Mouse (Mus musculus) ZHBTc4 (cell line): ENCODE measurements around the gene Vdac1.

Experiments used
- DNase-seq: peaks from one replicate; pipeline ENCODE4 v3.0.0-alpha.2; 2011; ENCODE audit warnings: low read depth, low spot score

Vdac1 gene

DNA sequence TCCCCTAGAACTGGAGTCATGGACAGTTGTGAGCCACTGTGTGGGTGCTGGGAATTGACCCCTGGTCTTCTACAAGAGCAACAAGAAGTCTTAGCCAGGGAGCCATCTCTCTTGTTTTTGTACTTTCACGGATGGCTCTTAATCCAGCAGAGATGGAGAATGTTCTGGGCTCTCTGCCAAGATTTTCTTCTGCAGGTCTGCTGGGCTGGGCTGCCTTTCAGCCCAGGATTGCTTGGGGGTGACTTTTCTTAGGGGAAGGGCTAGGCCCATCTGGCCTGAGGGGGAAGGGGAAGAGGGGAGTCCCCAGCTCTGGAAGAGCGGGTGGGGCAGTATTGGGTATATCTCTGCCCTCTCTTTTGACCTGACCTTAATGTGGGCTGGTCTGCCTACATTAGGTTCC lies 9.9 kb downstream of the Vdac1 start:
- DNase-seq = peak; percentile 80

DNA sequence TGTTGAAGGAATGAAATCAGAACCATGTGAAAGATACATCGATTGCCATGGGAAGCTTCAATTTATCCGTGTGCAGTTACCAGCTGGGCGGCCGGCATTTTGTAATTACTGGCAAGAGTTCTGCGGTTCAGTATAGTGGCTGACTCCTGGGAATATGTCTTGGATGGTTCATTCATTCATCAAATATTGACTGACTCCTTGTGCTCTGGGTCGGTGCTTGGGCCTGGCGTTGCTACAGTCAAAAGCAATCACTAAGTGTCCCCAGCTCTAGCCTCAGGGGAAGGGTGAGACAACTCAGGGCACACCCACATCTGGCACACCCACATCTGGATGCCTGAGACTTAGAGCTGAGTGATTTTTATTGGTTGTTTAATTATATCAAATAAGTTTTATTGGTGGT lies 13.2 kb downstream of the Vdac1 start:
- DNase-seq = peak; percentile 38

DNA sequence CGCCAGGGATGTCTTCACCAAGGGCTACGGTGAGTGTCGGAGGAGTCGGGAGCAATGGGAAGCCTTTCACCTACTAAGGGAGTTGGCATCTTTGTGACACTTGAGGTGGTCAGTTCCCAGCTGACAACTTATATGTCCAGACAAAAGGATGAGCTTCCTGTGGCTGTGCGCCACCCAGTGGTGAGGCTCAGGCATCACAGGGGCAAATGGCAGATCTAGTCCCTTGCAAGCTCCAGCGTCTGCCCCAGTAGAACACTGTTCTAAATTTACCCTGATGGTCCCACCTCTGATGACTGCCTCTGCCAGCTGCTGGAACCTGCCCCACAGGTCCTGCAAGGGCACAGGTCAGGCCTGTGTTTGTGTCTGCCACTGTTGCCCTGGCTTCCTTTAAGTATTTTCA lies 13.7 kb downstream of the Vdac1 start:
- peak; percentile 86 for DNase-seq

DNA sequence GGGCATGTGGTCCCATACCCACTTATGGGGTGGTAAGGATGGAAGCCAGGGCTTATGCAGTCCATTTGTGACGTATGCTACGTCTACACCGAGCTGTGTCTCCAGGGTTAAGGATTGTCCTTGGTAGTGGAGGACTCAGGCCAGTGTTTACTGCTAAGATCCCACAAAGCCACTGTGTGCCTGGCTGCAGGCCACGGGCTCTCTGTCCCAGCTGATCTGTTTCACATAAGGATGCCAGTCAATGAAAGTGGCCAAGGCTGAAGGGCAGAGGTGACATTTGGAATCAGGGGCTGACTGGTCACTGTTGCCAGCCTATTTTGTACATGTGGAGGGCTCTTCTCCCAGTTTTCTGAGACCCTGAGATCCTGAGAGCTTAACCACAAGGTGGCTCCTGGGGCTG lies 16.9 kb downstream of the Vdac1 start:
- no peak for DNase-seq

DNA sequence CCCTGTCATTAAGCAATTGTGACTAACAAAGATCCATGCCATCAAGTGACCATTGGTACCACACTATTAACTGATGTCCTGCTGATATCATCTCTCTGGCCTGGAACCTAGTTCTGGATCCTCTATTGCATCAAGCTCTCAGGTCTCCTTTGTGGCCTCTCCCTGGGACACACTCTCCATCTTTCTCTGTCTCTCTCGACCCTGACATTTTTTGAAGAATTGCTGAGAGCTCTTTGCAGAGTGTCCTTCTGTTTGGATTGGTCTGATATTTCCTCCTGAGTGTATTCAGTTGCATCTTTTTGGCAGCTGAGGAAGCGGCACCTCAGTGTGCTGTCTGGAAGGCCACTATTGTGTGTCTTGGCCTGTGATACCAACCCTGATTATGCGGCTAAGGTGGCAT lies 18.6 kb downstream of the Vdac1 start:
- DNase-seq = no peak

DNA sequence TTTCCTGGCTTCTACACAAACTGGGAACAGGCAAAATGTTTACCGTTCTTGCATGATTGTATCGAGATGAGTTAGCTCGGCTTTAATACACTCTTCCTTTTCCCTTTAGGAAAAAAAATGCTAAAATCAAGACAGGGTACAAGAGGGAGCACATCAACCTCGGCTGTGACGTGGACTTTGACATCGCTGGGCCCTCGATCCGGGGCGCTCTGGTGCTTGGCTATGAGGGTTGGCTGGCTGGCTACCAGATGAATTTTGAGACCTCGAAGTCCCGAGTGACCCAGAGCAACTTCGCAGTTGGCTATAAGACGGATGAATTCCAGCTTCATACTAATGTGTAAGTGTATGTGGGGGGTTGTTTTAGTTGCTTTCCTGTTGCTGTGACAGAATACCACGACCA lies 23.1 kb downstream of the Vdac1 start:
- no peak for DNase-seq

DNA sequence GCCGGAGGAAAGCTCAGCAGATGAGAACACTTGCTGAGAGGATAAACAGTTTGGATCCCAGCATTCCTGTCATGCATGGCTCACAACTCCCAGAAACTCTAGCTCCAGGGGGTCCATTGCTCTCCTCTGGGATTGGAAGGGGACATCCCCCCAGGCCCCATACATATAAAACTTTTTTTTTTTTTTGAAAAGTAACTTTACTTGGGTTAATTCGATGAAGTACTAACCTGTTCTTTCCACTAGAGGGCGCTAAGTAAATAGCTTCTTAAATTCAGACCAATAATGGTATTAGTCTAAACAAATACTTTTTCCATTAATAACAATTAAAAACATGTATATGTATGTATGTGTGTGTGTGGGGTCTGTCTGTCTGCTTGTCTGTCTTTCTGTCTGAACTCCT lies 24.0 kb downstream of the Vdac1 start:
- DNase-seq = peak; percentile 45

DNA sequence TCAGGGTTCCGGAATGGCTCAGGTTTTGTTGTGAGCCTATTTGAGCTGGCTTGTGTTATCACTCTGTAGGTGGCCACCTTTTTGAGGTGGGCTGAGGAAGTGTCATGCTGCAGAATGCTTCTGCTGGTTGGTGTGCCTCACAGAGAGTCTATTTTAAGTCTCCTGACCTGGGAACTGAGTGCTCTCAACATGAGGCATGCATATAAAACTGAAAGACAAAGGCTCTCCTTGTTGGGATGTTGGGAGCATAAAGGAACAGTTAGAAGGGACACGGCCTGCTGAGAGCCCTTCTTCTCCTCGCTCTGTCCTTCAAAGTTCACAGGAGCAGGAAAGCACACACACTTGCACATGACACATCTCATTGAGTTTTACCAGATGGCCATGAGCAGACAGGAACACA lies 26.2 kb downstream of the Vdac1 start:
- peak; percentile 37 for DNase-seq

DNA sequence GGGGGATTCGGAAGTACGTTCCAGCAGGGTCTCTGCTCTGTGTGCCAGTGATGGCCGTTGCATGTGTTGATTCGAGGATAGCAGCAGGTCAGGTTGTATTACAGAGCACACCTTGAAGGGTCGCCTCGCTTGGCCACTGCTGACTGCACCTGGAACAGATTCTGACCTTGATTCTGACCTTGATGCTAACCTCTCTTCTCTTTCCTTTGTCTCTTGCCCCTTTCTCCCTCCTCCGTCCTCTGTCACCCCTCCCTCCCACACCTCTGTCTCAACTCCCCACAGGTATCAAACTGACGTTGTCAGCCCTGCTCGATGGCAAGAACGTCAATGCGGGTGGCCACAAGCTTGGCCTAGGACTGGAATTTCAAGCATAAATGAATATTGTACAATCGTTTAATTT lies 27.5 kb downstream of the Vdac1 start:
- peak; percentile 42 for DNase-seq

DNA sequence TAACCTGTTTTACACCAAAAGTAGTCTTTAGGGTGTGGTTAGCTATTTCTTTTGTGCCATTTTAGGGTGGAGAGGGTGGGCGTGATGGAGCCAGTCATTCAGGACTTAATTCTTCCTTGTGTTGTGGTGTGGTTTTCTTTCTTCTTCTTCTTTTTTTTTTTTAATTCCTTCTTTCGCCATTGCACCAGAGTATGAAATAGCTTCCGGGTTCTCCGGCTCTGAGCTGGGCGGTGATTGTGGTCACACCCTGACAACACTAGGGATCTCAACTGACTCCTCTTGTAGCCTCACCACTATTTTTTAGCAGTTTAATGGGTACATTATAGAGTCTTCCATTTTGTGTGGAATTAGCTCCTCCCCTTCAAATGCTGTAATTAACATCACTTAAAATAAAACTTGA lies 28.3 kb downstream of the Vdac1 start:
- DNase-seq = peak; percentile 33

DNA sequence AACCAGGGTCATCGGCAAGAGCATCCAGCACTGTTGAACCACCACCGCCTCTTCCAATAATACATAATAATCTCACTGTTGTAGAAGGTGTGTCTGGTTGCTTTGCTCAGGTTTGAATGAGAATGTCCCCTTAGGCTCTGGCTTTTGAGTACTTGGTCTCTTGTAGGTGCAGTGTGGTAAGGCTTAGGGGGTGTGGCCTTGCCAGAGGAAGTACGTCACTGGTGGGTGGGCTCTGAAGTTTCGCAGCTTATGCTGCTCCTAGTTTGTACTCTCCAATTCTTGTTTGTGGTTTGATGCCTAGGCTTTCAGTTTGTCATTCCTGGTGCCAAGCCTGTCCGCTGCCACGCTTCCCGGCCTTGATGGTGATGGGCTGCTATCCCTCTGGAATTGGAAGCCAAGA lies 29.3 kb downstream of the Vdac1 start:
- peak; percentile 89 for DNase-seq

DNA sequence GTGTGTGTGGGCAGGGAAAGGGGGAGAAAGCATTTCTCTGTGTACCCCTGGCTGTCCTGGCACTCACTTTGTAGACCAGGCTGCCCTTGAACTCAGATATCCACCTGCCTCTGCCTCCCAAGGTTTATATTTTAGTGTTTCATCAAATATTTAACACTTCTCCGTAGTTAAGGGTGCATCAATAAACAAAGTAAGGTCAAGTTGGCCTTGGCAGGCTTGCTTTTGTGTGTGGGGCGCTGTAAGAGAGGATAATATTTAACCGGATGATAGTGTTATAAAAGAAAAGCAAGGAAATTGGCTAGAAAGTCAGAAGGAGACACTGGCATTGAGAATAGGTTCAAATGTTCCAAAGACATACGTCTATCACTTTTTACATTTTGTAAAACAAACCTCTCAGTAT lies 33.8 kb downstream of the Vdac1 start:
- no peak for DNase-seq

DNA sequence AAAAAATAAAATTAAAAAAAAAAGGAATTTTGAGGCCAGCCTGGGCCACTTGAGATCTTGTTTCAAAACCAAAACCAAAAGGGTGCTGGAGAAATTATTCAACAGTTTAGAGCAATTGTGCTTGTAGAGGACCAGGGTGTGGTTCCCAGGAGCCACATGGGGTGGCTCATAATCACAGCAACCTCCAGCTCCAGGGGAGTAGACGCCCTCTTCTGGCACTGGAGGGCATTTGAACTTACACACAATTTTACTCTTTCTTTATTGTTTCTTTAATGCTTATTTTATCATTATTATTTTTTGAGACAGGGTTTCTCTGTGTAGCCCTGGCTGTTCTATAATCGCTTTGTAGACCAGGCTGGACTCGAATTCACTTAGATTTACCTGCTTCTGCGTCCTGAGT lies 34.7 kb downstream of the Vdac1 start:
- DNase-seq = peak; percentile 74

DNA sequence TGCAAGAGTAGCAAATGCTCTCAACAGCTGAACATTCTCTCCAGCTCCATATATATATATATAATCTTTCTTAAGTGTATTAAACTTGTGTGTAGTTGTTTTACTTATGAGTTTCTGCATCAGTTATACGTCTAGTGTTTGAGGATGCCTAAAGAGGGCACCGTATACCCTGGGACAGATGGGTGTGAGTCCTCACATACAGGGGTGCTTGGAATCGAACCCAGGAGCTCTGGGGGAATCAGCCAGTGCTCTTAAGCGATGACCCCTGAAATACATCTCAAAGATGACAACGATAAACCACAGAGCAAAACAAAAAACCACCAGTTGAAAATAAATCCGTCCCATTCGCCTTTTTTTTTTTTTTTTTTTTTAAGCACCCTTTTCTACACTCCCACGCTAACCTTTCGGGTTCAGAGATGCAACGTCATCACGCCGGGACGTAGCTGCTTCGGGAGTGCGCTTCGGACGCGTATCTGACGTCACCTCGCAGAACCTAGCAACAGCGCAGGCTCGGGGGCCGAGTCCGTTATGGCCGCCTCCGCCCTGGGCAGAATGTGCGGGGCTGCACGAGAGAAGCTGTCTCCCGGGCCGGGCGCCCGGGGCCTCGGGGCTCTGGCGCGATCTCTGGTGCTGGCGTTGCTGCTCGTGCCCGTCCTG lies 35.4 kb downstream of the Vdac1 start, which contains the start of gene 9530068E07Rik:
9530068E07Rik (plus strand) TSS at position 489 of the 657 bp plus-strand sequence.
- peak; percentile 96 for DNase-seq

DNA sequence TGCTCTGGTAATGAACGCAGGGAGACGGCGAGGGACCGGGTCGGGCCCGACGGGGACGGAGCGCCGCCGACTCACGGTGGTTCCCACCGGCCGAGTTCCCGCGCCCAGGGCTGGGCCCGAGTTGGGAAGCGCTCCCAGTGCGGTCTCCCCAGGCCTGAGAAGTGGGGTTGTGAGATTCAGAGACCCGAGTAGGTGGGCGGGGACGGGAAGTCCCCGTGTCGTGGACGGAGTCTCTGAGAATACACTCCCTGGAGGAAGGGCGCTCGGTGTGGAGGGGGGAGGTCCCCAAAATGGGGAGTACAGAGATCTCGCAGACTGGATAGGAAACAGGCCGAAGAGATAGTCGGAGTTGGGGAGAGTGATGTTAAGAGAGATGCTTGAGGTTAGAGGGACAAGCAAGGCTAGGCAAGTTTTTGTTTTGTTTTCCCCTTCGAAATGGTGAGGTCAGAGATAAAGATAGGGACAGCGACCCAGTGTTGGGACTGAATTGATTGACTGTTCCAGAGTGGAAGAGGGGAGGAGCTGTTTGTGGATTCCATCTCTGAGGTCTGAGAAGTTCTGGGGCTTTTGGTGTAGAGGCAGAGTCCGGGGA lies 36.0 kb downstream of the Vdac1 start:
- DNase-seq = peak; percentile 63

DNA sequence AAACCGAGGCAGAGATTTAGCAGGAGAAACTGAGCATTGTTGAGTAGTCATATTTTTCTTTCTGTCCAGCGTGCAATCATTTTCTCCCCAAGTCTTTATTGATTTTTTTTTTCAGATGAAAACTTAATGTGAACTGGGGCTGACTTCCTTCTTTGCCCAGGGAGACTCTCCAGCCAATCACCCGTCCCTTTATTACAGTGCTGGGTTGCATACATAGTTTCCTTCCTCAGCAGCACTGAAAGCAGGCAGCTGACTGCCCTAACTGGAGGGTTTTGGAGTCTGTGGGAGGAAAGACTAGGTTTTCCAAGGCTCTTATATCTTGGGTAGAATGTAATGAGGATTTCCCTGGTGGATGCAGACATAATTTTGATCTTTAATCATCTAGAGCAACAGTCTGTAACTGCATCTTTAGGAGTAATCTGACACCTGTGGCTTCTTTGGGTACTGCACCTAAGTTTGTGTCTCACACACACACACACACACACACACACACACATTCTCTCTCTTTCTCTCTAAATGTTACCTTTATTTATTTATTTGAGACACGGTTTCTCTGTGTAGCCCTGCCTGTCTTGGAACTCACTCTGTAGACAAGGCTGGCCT lies 36.8 kb downstream of the Vdac1 start:
- DNase-seq = peak; percentile 69

DNA sequence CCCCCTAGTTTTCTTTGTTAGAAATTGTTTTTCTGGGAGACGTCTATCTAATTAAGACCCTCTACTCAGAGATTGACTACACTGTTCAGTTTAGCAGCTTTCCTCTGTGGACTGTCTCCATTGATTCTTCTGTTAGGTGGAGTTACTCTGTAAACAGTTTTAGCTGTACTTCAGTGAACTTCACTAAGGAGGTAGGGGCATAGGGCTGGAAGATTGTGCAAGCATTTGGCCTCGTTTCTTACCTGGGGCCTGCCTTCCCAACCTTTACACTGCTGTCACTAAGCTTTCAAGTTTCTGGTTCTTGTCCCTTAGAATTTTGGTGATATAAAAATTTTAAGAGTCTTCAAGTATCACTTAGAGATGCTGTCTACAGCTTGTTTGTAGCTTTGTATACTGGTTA lies 40.8 kb downstream of the Vdac1 start:
- no peak for DNase-seq

DNA sequence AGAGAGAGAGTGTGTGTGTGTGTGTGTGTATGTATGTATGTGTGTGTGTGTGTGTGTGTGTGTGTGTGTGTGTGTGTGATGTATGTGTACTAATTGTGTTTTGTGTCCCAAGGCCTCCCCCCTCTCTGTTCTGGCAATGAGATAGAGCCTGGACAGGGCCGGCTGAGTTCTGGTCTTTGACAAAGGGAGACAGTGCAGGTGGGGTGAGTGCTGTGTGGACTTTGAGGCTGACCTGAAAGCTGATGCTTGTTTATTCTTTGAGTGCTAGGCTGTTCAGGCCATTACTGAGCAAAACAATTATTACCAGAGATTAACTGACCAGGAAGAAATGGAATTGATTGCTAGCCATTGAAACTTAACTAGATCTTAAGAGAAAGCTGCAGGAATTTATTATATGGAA lies 41.9 kb downstream of the Vdac1 start:
- DNase-seq = no peak

DNA sequence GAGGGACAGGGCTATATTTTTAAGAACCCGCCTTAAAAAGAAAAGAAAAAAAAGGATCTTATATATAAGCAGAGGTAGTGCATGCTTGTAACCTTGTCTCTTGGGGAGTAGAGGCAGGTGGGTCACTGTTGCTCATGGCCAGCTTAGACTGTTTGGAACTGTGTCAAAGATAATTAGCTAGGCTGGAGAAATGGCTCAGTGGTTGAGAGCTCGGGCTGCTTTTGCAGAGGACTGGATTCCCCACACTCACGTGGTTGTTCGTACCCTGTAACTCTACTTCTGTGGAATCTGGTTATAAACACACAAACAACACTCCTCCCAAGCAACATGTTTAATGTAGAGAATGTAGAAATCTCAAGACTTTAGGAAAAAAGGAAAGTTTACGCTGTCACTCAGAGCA lies 43.5 kb downstream of the Vdac1 start:
- DNase-seq = no peak

DNA sequence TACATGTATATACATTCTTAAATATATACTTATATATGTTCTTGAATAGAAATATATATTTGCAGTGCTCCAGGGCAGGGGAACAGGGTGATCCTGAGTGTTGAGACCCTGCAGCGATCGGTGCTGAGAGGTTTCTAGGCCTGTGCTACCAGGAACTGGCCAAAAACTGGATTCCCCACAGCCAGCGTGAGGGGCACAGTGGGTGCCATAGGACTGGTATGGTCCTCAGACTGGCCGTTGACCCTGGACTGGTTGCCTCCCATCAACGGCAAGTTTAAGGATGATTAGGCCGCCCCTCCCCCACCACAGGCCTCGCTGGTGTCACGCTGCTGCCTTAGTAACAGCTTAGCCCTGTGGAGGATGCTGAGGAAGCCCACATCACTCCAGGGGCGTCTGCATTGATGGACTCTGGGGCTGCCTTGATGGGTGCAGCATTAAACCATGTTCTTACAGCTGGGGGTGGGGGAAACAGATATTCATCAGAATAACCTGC lies 44.6 kb downstream of the Vdac1 start:
- no peak for DNase-seq

DNA sequence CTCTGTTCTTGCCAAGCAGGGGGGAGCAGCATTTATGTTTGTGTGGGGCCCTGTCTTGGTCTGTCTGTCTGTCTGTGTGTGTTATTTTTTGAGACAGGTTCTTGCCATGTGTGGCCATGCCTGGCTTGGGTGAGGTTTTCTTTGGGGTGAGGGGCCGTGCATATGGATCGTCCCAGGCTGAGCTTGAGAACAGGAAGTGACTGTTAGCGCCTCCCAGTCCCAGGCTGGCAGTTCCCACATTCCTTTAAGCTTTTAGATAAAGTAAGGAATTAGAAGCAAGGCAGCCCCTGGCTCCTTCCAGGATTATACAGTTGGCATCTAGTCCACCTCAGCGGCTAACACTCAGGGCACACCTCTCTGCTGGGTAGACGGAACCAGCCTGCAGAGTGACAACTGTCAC lies 48.7 kb downstream of the Vdac1 start:
- no peak for DNase-seq

DNA sequence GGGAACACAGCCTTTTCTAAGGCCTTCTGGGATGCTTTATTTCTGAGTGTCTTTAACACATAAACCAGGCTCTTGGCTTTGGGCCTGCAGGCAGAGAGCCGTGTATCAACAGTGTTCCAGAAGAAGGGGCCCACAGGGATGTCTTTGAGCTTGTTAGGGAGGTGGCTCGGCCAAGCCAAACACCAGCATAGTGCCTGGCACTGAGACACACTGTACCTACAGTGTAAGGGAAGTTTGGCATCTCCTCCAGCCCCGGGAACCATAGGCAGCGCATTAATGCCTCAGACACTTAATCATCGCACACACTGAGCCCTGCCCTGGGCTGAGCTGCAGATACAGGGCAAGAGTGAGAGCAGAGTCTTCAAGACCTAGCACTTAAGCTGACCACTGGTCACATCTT lies 57.7 kb downstream of the Vdac1 start:
- DNase-seq = no peak

DNA sequence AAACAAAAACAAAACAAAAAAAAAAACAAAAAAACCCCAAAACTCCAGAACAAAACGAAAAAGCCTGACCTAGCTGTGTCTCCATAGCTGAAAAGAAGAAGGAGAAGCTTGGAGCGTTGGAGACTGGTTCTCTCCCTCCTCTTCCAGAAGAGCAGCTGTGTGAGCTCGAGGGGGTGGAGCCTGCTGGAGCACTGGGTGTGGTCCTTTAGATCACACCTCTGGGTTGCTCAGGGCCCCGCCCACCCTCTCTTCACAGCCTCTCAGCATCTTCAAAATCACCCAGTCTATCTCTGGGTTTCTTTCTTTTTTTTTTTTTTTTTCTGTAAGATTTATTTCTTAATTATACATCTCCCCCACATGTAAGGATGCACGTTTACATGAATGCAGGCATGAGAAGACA lies 58.6 kb downstream of the Vdac1 start:
- peak; percentile 84 for DNase-seq
